Mouse (Mus musculus) fibroblast of lung, adult 2 months (primary cell): ENCODE measurements around the gene Thumpd3.

Experiments
- DNase-seq: peaks from one replicate; pipeline ENCODE4 v3.0.0-alpha.2; 2011; ENCODE audit warnings: low read depth

The Thumpd3 gene

DNA sequence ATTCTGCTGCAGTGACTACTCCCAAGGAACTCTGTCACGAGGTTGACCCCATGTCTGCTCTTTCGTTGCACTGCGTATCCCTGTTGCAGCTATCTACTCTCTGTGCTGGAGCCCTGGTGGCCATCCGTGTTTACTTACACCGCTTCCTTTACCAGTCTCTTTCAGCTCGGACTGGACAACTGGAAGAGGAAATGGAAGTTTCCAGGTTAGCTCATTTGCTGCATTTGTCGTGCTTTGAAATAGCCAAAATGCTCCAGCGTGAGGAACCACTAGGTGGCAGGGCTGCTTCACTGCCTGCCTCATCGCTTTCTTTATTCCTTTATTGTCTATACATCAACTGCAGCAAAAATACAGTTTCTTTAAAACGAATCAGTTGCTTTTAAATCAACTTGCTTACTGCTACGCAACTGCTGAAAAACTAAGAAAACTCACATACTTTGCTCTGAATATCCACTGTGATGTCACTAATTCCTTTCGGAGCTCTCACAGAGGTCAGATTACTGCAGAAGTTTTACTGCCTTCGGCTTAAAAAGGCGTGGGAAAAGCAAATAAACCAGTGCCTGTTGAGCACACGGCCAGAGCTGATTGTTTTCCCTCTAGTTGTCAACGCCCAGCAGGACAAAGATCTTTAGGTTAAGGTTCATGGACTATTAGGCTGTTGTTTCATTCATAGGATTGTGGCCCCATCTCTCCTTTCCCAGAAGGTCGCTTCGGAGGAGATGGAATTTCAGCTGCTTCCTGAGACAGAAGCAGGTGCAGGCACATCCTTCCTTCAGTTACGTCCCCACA lies 7.9 kb upstream of the Thumpd3 start:
- DNase-seq = peak; percentile 40

DNA sequence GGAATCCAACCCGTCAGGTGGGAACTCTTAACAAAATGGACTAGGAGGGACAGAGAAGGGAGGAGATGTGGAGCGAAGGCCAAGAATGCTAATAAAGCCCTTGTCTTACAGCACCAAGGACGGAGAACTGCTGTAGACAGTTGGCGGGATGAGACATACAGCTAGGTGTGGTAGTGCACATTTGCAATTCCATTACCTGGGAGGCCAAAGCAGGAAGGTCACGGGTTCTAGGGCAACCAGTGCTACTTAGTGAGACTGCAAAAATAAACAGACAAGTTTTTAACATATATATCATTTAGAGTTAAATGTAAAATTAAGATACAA lies 7.3 kb upstream of the Thumpd3 start:
- no peak for DNase-seq

DNA sequence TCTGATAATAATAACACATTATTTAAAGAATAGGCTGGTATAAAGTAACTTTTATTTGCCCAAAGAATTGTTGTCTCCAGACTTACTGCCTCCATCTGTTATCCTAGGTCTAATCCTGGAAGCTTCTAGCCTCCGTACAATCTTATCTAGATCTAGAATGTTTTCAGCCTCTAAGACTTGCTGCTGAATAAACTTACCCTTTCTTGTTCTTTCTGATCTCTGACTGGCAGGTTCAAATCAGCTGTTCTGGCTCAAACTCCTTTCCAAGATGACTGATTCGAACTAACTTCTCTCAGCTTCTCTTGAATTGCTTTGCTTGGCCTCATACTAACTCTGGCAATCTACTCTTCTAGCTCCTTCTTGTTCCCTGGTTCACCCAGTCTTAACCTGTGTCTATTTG lies 5.7 kb upstream of the Thumpd3 start:
- no peak for DNase-seq

GRCm38 (mm10) chr6:113041215-113041990 lies 4.6 kb upstream of the Thumpd3 start:
- no peak for DNase-seq

DNA sequence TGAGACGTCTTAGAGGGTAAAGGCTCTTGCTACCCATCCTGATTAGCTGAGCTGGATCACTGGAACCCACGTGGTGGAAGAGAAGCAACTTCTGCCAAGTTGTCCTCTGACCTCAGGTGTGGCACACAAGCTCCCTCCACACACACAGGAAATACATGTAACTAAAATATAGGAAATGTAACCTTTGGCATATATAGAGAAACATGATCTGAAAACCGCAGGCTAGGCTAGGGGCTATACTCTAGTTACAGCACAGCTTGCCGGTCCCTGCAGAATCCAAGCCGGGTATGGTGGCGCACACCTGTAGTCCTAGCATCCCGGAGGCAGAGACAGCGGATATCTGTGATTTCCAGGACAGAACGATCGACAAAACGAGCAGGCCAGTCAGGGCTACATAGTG lies 450 bp upstream of the Thumpd3 start:
- no peak for DNase-seq

DNA sequence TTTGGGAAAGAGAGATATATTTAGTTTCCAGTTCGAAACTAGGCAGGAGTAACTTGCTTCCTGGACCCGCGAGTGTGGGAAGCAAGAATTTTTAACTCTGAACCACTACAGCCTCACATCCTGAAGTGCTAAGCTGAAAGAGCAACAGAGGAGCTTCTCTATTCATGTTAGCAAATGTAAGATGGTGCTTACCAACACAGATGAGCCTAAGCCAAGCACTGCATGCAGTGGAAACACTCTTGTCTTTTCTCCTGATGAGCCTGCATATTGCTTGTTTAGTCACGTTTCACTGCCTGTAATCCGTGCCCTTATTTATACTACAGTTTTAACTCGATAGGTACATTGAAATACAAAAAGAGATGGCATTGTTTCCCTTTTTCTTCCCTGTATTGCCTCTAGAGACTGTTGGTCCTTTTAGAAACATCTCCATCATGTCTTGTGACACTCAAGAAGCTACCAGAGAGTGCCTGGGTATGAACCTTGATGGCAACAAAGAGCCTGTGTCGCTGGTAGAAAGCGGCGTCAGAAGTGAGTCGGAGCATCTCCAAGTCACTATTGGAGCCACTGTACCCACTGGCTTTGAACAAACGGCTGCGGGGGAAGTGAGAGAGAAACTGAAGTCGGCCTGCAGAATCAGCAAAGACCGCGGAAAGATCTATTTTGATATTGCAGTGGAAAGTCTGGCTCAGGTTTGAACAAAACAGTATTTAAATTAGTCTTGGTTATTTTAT lies 1.2 kb downstream of the Thumpd3 start:
- DNase-seq = no peak

- no peak for DNase-seq
Observed at GRCm38 (mm10) chr6:113048371-113048770, 2.3 kb downstream of the Thumpd3 start.

DNA sequence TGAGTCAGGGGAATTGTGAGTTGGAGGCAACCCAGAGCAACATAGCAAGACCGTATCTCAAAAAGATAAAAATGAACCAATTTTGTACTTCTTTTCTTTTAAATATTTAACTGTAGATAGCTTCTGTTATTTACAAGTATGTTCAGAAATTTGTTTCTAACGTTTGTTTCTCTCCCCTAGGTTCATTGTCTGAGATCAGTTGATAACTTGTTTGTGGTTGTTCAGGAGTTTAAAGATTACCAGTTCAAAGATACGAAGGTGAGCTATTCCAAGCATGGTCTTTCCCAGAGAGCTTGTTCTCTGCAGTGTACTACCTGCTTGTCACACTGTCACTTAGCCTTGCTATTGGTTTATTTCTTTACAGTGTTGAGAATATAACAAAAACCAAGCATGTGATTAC lies 3.1 kb downstream of the Thumpd3 start:
- no peak for DNase-seq

GRCm38 (mm10) chr6:113052972-113053371 lies 6.9 kb downstream of the Thumpd3 start:
- no peak for DNase-seq

DNA sequence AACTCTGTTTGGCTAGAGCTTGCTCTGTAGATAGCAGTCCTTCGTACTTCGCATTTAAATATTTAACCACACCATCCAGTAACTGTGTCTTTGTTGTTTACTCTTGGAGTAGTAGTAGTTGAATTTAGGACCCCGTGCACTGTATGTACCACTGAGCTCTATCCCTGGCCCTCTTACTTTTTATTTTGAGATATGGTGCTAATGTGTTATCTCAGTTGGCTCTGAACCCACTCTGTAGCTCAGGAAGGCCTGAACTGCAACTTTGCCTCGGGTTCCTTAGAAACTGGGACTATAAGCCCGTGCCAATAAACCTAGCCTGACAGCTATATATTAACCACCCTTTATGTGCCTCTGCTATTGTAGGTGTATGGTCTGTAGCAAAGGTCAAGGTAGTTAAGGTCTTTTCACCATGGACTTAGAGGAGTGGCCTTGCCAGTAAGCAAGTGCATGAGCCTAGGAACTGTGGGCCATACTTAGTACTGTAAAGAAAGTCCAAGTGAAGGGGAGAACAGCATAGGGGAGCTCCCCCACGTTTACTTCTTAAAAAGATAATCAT lies 8.6 kb downstream of the Thumpd3 start:
- no peak for DNase-seq

DNA sequence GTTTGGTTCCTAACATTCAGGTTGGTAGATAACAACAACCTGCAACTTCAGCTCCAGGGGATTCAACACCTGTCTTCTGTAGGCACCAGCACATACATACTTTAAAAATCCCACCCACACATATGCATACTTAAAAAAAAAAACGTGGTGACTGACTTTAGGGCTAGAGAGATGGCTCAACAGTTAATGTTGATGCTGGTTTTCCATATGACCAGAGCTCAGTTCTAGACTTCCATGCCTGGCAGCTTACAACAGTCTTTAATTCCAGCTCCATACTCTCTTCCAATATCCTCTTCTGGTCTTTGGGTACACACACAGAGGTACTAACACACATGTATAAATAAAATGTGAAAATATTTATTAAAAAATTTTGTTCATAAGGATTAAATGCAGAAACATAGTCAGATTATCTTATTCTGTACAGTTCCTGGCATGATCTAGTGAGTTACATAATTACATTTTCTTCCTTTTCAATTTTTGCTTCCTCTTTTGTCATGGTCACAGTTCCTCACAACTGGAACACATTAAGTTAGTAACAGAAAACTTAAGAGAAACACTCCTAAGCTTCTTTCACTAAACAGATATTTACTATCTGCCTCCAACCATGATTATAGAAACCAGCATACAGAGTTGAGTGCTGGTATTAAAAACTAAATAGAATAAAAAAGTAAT lies 15.0 kb downstream of the Thumpd3 start:
- no peak for DNase-seq

DNA sequence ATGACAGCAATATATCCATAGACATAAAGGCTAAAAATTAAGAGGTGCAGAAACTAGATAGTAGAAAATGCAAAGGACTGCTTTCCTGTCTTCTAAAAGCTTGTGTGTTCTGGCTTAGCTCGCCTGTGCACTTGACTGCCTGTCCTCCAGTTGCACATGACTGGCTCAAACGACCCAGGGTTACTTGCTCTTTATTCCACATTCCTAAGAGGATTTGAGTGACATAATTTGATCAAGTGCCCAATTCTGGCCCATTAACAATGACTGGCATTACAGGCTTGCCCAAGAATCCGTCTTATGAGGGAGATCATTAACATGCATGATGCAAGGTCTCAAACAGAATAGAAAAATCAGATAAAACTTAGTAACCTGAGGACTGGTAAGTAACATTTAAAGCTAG lies 16.2 kb downstream of the Thumpd3 start:
- no peak for DNase-seq

GRCm38 (mm10) chr6:113063363-113063762 lies 17.3 kb downstream of the Thumpd3 start:
- no peak for DNase-seq

- DNase-seq = no peak
Observed at GRCm38 (mm10) chr6:113065186-113065585, 19.2 kb downstream of the Thumpd3 start.

DNA sequence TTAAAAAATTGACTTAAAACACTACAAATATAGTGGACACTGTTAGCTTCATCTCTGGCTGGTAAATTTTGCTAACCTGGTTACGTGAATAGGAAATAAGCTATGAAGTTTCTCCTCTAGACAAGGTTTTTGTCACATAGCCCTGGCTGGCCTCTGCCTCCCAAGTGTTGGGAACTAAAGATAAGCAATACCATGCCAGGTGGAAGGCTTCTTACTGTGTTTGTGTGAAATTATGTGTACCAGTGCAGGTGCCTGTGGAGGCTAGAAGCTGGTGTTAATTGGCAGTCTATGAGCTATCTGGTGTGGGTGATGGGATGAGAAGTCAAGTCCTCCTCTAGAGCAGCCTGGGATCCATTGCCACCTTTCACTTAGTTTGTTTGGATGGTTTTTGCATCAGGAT lies 23.1 kb downstream of the Thumpd3 start:
- no peak for DNase-seq

GRCm38 (mm10) chr6:113075261-113075660 lies 29.2 kb downstream of the Thumpd3 start:
- peak; percentile 53 for DNase-seq

DNA sequence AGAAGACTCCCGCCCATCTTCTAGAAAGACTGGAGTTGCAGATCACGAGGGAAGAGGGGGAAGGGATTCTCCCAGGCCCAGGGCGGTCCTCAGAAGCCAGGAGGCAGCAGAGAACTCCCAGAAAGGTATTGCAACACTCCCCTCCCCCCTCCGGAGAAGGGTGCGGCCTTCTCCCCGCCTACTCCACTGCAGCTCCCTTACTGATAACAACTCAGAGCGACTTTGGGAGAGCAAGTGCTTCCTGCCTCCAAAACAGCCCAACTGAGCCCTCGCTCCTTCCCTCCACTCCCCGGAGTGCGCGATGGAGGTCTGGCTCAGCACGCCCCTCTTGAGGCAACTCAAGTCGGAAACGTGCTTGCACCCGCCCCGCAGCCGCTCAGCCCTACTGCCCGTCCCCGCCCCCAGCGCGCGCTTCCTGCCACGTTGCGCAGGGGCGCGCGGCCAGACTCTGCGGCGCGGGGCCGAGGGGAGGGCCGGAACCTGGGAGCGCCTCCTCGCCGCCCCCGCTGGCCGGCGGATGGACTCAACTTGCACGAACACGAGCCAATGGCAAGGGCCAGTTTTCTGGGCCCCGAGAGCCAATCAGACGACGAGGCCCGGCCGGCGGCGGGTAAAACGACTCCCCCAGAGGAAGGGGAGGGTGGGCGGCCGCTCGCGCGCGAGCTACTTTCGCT lies 30.1 kb downstream of the Thumpd3 start:
- DNase-seq = peak; percentile 94

DNA sequence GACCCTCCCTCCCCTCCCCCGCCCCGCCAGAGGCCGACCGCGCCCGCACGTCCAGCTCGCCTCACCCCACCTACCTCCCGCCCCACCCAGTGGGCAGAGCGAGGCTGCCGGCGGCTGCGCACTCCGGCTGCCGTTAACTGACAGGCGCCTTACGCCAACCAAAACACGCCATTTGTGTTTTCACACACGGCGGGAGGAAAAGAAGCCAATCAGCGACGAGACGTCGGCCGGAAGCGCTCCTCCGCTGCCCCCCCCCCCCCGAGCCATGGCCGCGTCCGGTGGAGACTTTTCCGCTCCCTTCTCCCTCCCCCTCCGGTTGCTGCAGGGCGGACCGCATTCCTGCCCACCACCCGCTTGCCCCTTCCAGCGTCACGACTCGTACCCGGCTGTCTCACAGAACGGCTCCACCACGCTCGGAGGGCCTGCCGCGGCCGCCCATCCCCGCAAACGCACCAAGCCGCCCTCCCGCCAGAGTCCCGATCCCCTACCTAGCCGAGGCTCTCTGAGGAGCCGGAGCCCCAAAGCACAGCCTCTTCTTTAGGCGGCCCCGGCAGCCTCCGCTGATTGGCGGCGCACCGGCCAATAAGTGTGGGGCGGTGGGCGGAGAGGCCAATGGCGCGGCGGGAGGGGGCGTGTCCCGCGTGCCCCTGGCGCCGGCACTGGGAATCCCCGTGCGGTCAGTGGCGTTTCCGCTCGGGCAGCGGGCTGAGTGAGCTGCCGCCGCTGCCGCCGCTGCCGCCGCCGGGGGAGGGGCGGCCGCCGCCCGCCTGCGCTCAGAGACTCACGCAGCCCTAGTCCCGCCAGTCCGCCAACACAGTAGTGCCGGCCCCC lies 30.9 kb downstream of the Thumpd3 start, which contains the start of gene Setd5:
Gene Setd5, plus strand, starts transcription at position 680 of the 831 bp plus-strand sequence.
- DNase-seq = peak; percentile 86

DNA sequence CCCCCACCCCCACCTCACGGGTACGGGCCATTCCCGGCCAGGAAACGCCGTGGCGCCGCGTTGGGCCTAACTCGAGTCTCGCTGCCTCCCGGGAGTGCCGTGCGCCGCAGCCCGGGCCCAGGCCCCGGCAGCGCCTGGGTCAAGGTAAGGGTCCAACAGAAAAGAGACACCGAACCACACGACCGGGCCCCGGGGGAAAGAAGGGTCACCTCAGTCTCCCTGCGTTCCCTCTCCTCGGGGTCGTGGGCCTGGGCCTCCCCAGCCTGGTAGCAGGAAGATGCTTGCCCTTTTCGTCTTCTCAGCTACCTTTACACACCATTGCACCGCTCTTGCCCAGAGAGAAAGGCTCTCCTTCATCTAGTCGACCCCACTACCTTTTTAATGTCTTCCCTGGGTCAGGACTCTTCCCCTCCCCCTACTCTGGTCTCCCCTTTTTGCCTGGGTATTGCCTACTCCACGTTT lies 31.6 kb downstream of the Thumpd3 start:
- no peak for DNase-seq

DNA sequence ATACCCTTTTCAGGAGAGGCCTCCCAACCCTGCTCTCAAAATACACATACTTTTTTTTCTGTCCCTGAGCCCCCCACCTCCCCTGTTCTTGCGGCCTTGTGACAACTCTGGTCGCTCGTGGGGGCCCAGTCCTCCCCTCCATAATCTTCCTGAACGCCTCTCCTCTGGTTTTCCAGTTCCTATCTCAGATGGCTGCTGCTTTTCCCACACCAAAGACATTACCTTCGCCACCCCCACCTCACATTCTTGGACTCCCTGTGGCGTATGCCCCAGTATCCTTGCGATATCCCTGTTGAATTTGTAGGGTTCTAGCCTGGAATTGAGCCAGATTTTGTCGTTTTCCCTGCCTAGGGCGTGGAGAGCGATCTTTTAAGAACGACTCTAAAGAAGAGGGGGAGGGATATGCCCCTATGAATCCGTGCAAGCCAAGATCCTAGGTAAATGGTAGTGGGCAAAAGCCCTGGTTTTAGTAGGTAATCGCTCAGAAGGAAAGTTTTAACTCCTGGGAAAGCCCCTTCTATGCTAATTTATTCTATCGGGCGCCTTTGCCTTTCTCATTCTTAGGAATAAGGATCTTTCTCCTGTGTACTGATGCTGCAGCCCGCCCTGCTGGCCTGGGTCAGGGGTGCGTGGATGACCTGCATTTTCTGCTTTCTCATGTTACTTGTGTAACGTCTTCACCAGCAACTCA lies 32.2 kb downstream of the Thumpd3 start:
- no peak for DNase-seq
